Mouse (Mus musculus) CH12.LX (cell line): ENCODE results near the gene Isoc2a. TPM values are rescaled to one million over a fixed set of nuclear protein-coding genes. Genes with fewer than 3 reads are reported as not detected.

Experiments used
- DNase-seq: peaks from one replicate; pipeline ENCODE4 v3.0.0-alpha.2; 2013; ENCODE audit errors: extremely low read depth
- H3K27ac ChIP-seq: 2 replicates; pipeline ENCODE4 v1.5.1; 2012; ENCODE audit warnings: low read depth, mild to moderate bottlenecking, control low read depth, moderate library complexity; ENCODE audit not compliant: insufficient read depth
- H3K27me3 ChIP-seq: replicated peaks from 2 replicates; pipeline ENCODE3; 2012; ENCODE audit warnings: inconsistent platforms
- H3K36me3 ChIP-seq, 2 experiments: replicated peaks in 1 of 2; 2 replicates each; pipeline versions ENCODE3 to v1.6.1; 2012; ENCODE audit warnings: inconsistent platforms in 1 of 2, low read length in 1 of 2, mild to moderate bottlenecking in 1 of 2, mixed read lengths in 1 of 2, moderate library complexity in 1 of 2; ENCODE audit not compliant: control insufficient read depth in 1 of 2, insufficient read depth in 1 of 2
- H3K4me1 ChIP-seq, 2 experiments: 2 replicates each; pipeline ENCODE4 v1.6.1; 2012; ENCODE audit warnings: inconsistent platforms in 1 of 2, moderate library complexity in 1 of 2; ENCODE audit not compliant: insufficient read depth in 2 of 2, control insufficient read depth in 1 of 2
- H3K4me2 ChIP-seq: 2 replicates; pipeline ENCODE4 v1.6.1; 2012; ENCODE audit warnings: low read depth, mild to moderate bottlenecking, control low read depth; ENCODE audit not compliant: poor library complexity, insufficient read depth, severe bottlenecking
- H3K4me3 ChIP-seq, 3 experiments: fragments of 150-350 bp in 1 of 3; sonication (generic) in 1 of 3; replicated peaks in 1 of 3; 2 replicates each; pipeline versions ENCODE3 to v1.5.1; 2011 to 2012; ENCODE audit warnings: low read depth in 2 of 3, low read length in 2 of 3, mild to moderate bottlenecking in 2 of 3, moderate library complexity in 2 of 3, control low read depth in 1 of 3, improper control_type of control experiment in 1 of 3, inconsistent platforms in 1 of 3, mixed read lengths in 1 of 3; ENCODE audit not compliant: poor library complexity in 1 of 3
- H3K79me2 ChIP-seq: replicated peaks from 2 replicates; pipeline ENCODE4 v1.6.1; 2012; ENCODE audit warnings: mild to moderate bottlenecking, moderate library complexity; ENCODE audit not compliant: control insufficient read depth, poor library complexity, insufficient read depth, severe bottlenecking; ENCODE audit errors: extremely low read depth
- H3K9ac ChIP-seq: 2 replicates; pipeline ENCODE4 v1.6.1; 2012; ENCODE audit warnings: low read depth, mild to moderate bottlenecking, control low read depth, moderate library complexity; ENCODE audit not compliant: insufficient read depth
- H3K9me3 ChIP-seq: replicated peaks from 2 replicates; pipeline ENCODE3; 2012; ENCODE audit warnings: low read length, inconsistent platforms, mixed read lengths
- CTCF ChIP-seq, 2 experiments: IDR thresholded peaks in 1 of 2; conservative IDR thresholded peaks in 1 of 2; 2 replicates each; pipeline ENCODE4 v1.5.1; 2011 to 2012; ENCODE audit warnings: low read depth in 2 of 2, low read length in 2 of 2, improper control_type of control experiment in 1 of 2, inconsistent platforms in 1 of 2, mild to moderate bottlenecking in 1 of 2, moderate library complexity in 1 of 2
- ETS1 ChIP-seq: conservative IDR thresholded peaks from 2 replicates; pipeline ENCODE4 v1.6.1; 2012; ENCODE audit warnings: low read depth, mild to moderate bottlenecking, inconsistent platforms, low read length, improper control_type of control experiment, moderate library complexity
- HCFC1 ChIP-seq: IDR thresholded peaks from 2 replicates; pipeline ENCODE4 v1.6.1; 2012; ENCODE audit warnings: low read depth, mild to moderate bottlenecking, inconsistent platforms, low read length, improper control_type of control experiment
- JUN ChIP-seq: IDR thresholded peaks from 2 replicates; pipeline ENCODE4 v1.6.1; 2011; ENCODE audit warnings: low read depth, mild to moderate bottlenecking, low read length, improper control_type of control experiment, moderate library complexity; ENCODE audit not compliant: insufficient read depth
- JUND ChIP-seq: conservative IDR thresholded peaks from 2 replicates; pipeline ENCODE4 v1.6.1; 2011; ENCODE audit warnings: low read depth, low read length, improper control_type of control experiment
- KAT2A ChIP-seq: IDR thresholded peaks from 2 replicates; pipeline ENCODE4 v1.6.1; 2012; ENCODE audit warnings: low read length, improper control_type of control experiment, inconsistent platforms; ENCODE audit not compliant: insufficient replicate concordance
- MAFK ChIP-seq: IDR thresholded peaks from 2 replicates; pipeline ENCODE4 v1.6.1; 2011; ENCODE audit warnings: low read length, improper control_type of control experiment; ENCODE audit not compliant: insufficient replicate concordance
- MAZ ChIP-seq: IDR thresholded peaks from 2 replicates; pipeline ENCODE4 v1.6.1; 2012; ENCODE audit warnings: low read depth, mild to moderate bottlenecking, inconsistent platforms, low read length, improper control_type of control experiment, moderate library complexity
- NELFE ChIP-seq: IDR thresholded peaks from 2 replicates; pipeline ENCODE4 v1.6.1; 2011; ENCODE audit warnings: low read depth, low read length, improper control_type of control experiment
- PAX5 ChIP-seq: IDR thresholded peaks from 2 replicates; pipeline ENCODE4 v1.6.1; 2012; ENCODE audit warnings: low read length, inconsistent platforms, mixed read lengths
- POLR2A ChIP-seq: IDR thresholded peaks from 2 replicates; pipeline ENCODE4 v1.6.1; 2011; ENCODE audit warnings: low read depth, mild to moderate bottlenecking, improper control_type of control experiment, low read length
- RAD21 ChIP-seq: IDR thresholded peaks from 2 replicates; pipeline ENCODE4 v1.6.1; 2011; ENCODE audit warnings: low read depth, mild to moderate bottlenecking, low read length, improper control_type of control experiment, moderate library complexity
- RCOR1 ChIP-seq: conservative IDR thresholded peaks from 2 replicates; pipeline ENCODE4 v1.6.1; 2012; ENCODE audit warnings: low read depth, mild to moderate bottlenecking, inconsistent platforms, low read length, improper control_type of control experiment
- TBP ChIP-seq: conservative IDR thresholded peaks from 2 replicates; pipeline ENCODE4 v1.6.1; 2011; ENCODE audit warnings: low read depth, low read length, improper control_type of control experiment
- TCF12 ChIP-seq: IDR thresholded peaks from 2 replicates; pipeline ENCODE4 v1.6.1; 2014; ENCODE audit warnings: low read depth, mild to moderate bottlenecking, inconsistent platforms, low read length, improper control_type of control experiment
- ZKSCAN1 ChIP-seq: IDR thresholded peaks from 2 replicates; pipeline ENCODE4 v1.6.1; 2012; ENCODE audit warnings: low read depth, inconsistent platforms, low read length, improper control_type of control experiment, borderline replicate concordance
- dilution Hi-C: fragments of 300-500 bp; cut with MboI; formaldehyde crosslinking; loops from 2 replicates; pipeline ENCODE4 v1.14.3; 2020; ENCODE audit warnings: low sequenced_read_pairs; ENCODE audit not compliant: extremely low pct_unique_long_range_greater_than_20kb, extremely low pct_ligation_motif_present
- in situ Hi-C: fragments of 300-500 bp; cut with MboI; formaldehyde crosslinking; loops from 3 replicates; pipeline ENCODE4 v1.14.3; 2019; ENCODE audit warnings: low sequenced_read_pairs, low pct_ligation_motif_present, low pct_unique_long_range_greater_than_20kb, mixed read lengths
- polyA plus RNA-seq: library from polyadenylated mRNA; unstranded; fragments of >175 nt; gene quantifications from 2 replicates; pipeline ENCODE4 v1.2.1, GENCODE M21; 2012; ENCODE audit warnings: low read depth; ENCODE audit not compliant: insufficient read length
- total RNA-seq, 2 experiments: library from RNA; depleted of rRNA; stranded (reverse); fragments of 300-350 nt in 1 of 2; fragments of >200 nt in 1 of 2; gene quantifications; 2 replicates each; pipeline ENCODE4 v1.2.3; 2012 to 2014

Isoc2a gene
- total and polyA plus RNA-seq, 3 experiments: 8.4 to 15.4 (median 12.9) TPM

DNA sequence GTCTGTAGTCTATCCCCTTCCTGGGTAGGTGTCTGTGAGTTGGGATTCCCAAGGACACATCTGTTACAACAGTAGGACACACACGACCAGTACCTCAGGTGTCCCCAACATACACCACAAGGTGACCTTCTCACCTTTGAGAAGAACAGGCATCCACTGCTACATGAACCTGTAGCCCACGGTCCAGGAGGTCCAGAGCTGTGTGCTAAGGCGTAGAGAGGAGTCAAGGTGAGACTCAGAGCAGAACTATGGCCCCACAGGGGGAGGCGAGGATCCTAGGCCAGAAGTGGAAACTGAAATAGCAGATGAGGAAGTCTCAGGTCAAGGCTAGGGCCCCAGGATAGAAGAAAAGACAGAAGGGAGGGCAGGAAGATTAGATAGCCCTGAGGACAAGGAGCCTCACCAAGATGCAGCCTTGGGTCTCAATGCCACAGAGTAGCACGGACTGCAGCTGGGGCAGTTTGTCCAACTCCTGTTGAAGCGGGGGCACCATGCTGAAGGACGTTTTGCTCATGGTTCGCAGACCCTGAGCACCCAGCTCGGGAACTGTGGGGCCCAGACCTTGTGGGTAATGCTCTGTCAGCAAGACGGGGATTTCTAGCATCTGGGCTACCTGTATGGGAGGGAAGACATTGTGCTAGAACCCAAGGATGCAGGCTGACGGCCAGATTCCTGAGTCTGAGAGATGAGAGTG is 26.2 kb upstream of the Isoc2a start:
- in situ Hi-C loops: no loop called here
- H3K27ac ChIP-seq: no peak overlapping the region
- no peak overlapping the region for H3K9ac ChIP-seq
- no peaks in the 10 kb centered on the region for H3K36me3 ChIP-seq
- no peak for DNase-seq
- peaks cover 8 to 12% of the 10 kb centered on the region in 2 experiments for H3K4me1 ChIP-seq
- no peaks in the 10 kb centered on the region for H3K9me3 ChIP-seq
- TF ChIP-seq TBP: no peak
- TF ChIP-seq RCOR1: no peak
- no peak for TF ChIP-seq MAZ
- TF ChIP-seq ETS1: no peak
- TF ChIP-seq MAFK: no peak
- no peak for TF ChIP-seq NELFE
- no peak for TF ChIP-seq JUND
- no peak for TF ChIP-seq HCFC1
- no peak for TF ChIP-seq POLR2A
- TF ChIP-seq ZKSCAN1: no peak
- no peak for TF ChIP-seq TCF12
- TF ChIP-seq CTCF (conservative IDR thresholded peaks at IDR 0.05 in 1 of 2, IDR thresholded peaks at IDR 0.05 in 1 of 2; ENCODE audit: low read depth in 2 of 2, low read length in 2 of 2): no peak
- no peak for TF ChIP-seq PAX5
- TF ChIP-seq, all 38 proteins: peak for 0
- Histone ChIP-seq H3K4me3 (no peak overlapping the region), H3K79me2 (no peaks in the 10 kb centered on the region), H3K27me3 (no peaks in the 10 kb centered on the region), H3K4me2 (no peak overlapping the region)
- dilution Hi-C loops: no loop called here

DNA sequence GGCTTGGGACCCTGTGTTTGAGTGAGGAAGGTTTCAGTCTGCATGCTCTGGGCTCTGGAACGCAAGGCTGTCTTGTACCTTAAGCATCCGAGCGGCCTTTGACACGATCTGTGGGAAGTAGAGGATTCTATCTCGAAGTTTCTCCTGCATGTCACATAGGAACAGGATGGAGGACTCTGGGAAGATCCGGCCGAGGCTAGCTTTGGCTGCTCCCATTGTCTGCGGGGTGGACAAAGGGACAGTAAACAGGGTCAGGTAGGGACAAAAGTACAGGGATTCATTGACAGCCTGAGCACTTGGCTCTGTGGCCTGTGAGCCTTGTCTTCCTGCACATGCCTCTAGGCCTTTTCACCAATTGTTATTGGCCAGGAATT is 25.7 kb upstream of the Isoc2a start:
- H3K36me3 ChIP-seq: no peaks in the 10 kb centered on the region
- TF ChIP-seq KAT2A (no peak), RAD21 (no peak), JUN (no peak), HCFC1 (no peak)
- H3K4me3 ChIP-seq: no peak overlapping the region
- no peaks in the 10 kb centered on the region for H3K79me2 ChIP-seq
- dilution Hi-C loops (no loop called here), in situ Hi-C loops (no loop called here)
- DNase-seq: no peak
- H3K4me2 ChIP-seq: no peak overlapping the region
- no peak overlapping the region for H3K27ac ChIP-seq
- H3K27me3 ChIP-seq: no peaks in the 10 kb centered on the region
- no peak overlapping the region for H3K9ac ChIP-seq
- H3K4me1 ChIP-seq: peaks cover 8 to 12% of the 10 kb centered on the region in 2 experiments
- no peaks in the 10 kb centered on the region for H3K9me3 ChIP-seq
